Mouse (Mus musculus) CH12.LX (cell line): ENCODE results near the gene Cryzl1. TPM values are rescaled to one million over a fixed set of nuclear protein-coding genes. Genes with fewer than 3 reads are reported as not detected.

Experiments used
- DNase-seq: peaks from one replicate; pipeline ENCODE4 v3.0.0-alpha.2; 2013; ENCODE audit errors: extremely low read depth
- H3K27ac ChIP-seq: 2 replicates; pipeline ENCODE4 v1.5.1; 2012; ENCODE audit warnings: low read depth, mild to moderate bottlenecking, control low read depth, moderate library complexity; ENCODE audit not compliant: insufficient read depth
- H3K27me3 ChIP-seq: replicated peaks from 2 replicates; pipeline ENCODE3; 2012; ENCODE audit warnings: inconsistent platforms
- H3K36me3 ChIP-seq, 2 experiments: replicated peaks in 1 of 2; 2 replicates each; pipeline versions ENCODE3 to v1.6.1; 2012; ENCODE audit warnings: inconsistent platforms in 1 of 2, low read length in 1 of 2, mild to moderate bottlenecking in 1 of 2, mixed read lengths in 1 of 2, moderate library complexity in 1 of 2; ENCODE audit not compliant: control insufficient read depth in 1 of 2, insufficient read depth in 1 of 2
- H3K4me1 ChIP-seq, 2 experiments: 2 replicates each; pipeline ENCODE4 v1.6.1; 2012; ENCODE audit warnings: inconsistent platforms in 1 of 2, moderate library complexity in 1 of 2; ENCODE audit not compliant: insufficient read depth in 2 of 2, control insufficient read depth in 1 of 2
- H3K4me2 ChIP-seq: 2 replicates; pipeline ENCODE4 v1.6.1; 2012; ENCODE audit warnings: low read depth, mild to moderate bottlenecking, control low read depth; ENCODE audit not compliant: poor library complexity, insufficient read depth, severe bottlenecking
- H3K4me3 ChIP-seq, 3 experiments: fragments of 150-350 bp in 1 of 3; sonication (generic) in 1 of 3; replicated peaks in 1 of 3; 2 replicates each; pipeline versions ENCODE3 to v1.5.1; 2011 to 2012; ENCODE audit warnings: low read depth in 2 of 3, low read length in 2 of 3, mild to moderate bottlenecking in 2 of 3, moderate library complexity in 2 of 3, control low read depth in 1 of 3, improper control_type of control experiment in 1 of 3, inconsistent platforms in 1 of 3, mixed read lengths in 1 of 3; ENCODE audit not compliant: poor library complexity in 1 of 3
- H3K79me2 ChIP-seq: replicated peaks from 2 replicates; pipeline ENCODE4 v1.6.1; 2012; ENCODE audit warnings: mild to moderate bottlenecking, moderate library complexity; ENCODE audit not compliant: control insufficient read depth, poor library complexity, insufficient read depth, severe bottlenecking; ENCODE audit errors: extremely low read depth
- H3K9ac ChIP-seq: 2 replicates; pipeline ENCODE4 v1.6.1; 2012; ENCODE audit warnings: low read depth, mild to moderate bottlenecking, control low read depth, moderate library complexity; ENCODE audit not compliant: insufficient read depth
- H3K9me3 ChIP-seq: replicated peaks from 2 replicates; pipeline ENCODE3; 2012; ENCODE audit warnings: low read length, inconsistent platforms, mixed read lengths
- BHLHE40 ChIP-seq: IDR thresholded peaks from 2 replicates; pipeline ENCODE4 v1.6.1; 2011; ENCODE audit warnings: mild to moderate bottlenecking, low read depth, low read length, improper control_type of control experiment
- CHD1 ChIP-seq: IDR thresholded peaks from 2 replicates; pipeline ENCODE4 v1.6.1; 2012; ENCODE audit warnings: low read depth, low read length, improper control_type of control experiment, inconsistent platforms
- CHD2 ChIP-seq: IDR thresholded peaks from 2 replicates; pipeline ENCODE4 v1.6.1; 2011; ENCODE audit warnings: low read length, improper control_type of control experiment
- CTCF ChIP-seq, 2 experiments: IDR thresholded peaks in 1 of 2; conservative IDR thresholded peaks in 1 of 2; 2 replicates each; pipeline ENCODE4 v1.5.1; 2011 to 2012; ENCODE audit warnings: low read depth in 2 of 2, low read length in 2 of 2, improper control_type of control experiment in 1 of 2, inconsistent platforms in 1 of 2, mild to moderate bottlenecking in 1 of 2, moderate library complexity in 1 of 2
- E2F4 ChIP-seq: IDR thresholded peaks from 2 replicates; pipeline ENCODE4 v1.6.1; 2011; ENCODE audit warnings: low read depth, low read length, improper control_type of control experiment; ENCODE audit not compliant: insufficient replicate concordance
- ELF1 ChIP-seq: IDR thresholded peaks from 2 replicates; pipeline ENCODE4 v1.6.1; 2014; ENCODE audit warnings: low read depth, mild to moderate bottlenecking, inconsistent platforms, low read length, improper control_type of control experiment
- EP300 ChIP-seq: IDR thresholded peaks from 2 replicates; pipeline ENCODE4 v1.6.1; 2011; ENCODE audit warnings: low read length, improper control_type of control experiment
- ETS1 ChIP-seq: conservative IDR thresholded peaks from 2 replicates; pipeline ENCODE4 v1.6.1; 2012; ENCODE audit warnings: low read depth, mild to moderate bottlenecking, inconsistent platforms, low read length, improper control_type of control experiment, moderate library complexity
- GABPA ChIP-seq: IDR thresholded peaks from 2 replicates; pipeline ENCODE4 v1.6.1; 2012; ENCODE audit warnings: low read depth, low read length, improper control_type of control experiment, inconsistent platforms; ENCODE audit not compliant: insufficient replicate concordance
- HCFC1 ChIP-seq: IDR thresholded peaks from 2 replicates; pipeline ENCODE4 v1.6.1; 2012; ENCODE audit warnings: low read depth, mild to moderate bottlenecking, inconsistent platforms, low read length, improper control_type of control experiment
- KAT2A ChIP-seq: IDR thresholded peaks from 2 replicates; pipeline ENCODE4 v1.6.1; 2012; ENCODE audit warnings: low read length, improper control_type of control experiment, inconsistent platforms; ENCODE audit not compliant: insufficient replicate concordance
- MAFK ChIP-seq: IDR thresholded peaks from 2 replicates; pipeline ENCODE4 v1.6.1; 2011; ENCODE audit warnings: low read length, improper control_type of control experiment; ENCODE audit not compliant: insufficient replicate concordance
- MAX ChIP-seq: IDR thresholded peaks from 2 replicates; pipeline ENCODE4 v1.6.1; 2011; ENCODE audit warnings: low read length, improper control_type of control experiment
- MAZ ChIP-seq: IDR thresholded peaks from 2 replicates; pipeline ENCODE4 v1.6.1; 2012; ENCODE audit warnings: low read depth, mild to moderate bottlenecking, inconsistent platforms, low read length, improper control_type of control experiment, moderate library complexity
- MXI1 ChIP-seq: IDR thresholded peaks from 2 replicates; pipeline ENCODE4 v1.6.1; 2011; ENCODE audit warnings: mild to moderate bottlenecking, low read depth, low read length, improper control_type of control experiment
- MYC ChIP-seq: IDR thresholded peaks from 2 replicates; pipeline ENCODE4 v1.6.1; 2011; ENCODE audit warnings: low read depth, mild to moderate bottlenecking, improper control_type of control experiment, low read length
- POLR2A ChIP-seq: IDR thresholded peaks from 2 replicates; pipeline ENCODE4 v1.6.1; 2011; ENCODE audit warnings: low read depth, mild to moderate bottlenecking, improper control_type of control experiment, low read length
- POLR2AphosphoS2 ChIP-seq: IDR thresholded peaks from 2 replicates; pipeline ENCODE4 v1.6.1; 2011; ENCODE audit warnings: low read depth, low read length, improper control_type of control experiment
- RAD21 ChIP-seq: IDR thresholded peaks from 2 replicates; pipeline ENCODE4 v1.6.1; 2011; ENCODE audit warnings: low read depth, mild to moderate bottlenecking, low read length, improper control_type of control experiment, moderate library complexity
- RCOR1 ChIP-seq: conservative IDR thresholded peaks from 2 replicates; pipeline ENCODE4 v1.6.1; 2012; ENCODE audit warnings: low read depth, mild to moderate bottlenecking, inconsistent platforms, low read length, improper control_type of control experiment
- SMC3 ChIP-seq: IDR thresholded peaks from 2 replicates; pipeline ENCODE4 v1.6.1; 2011; ENCODE audit warnings: low read depth, low read length, improper control_type of control experiment
- TBP ChIP-seq: conservative IDR thresholded peaks from 2 replicates; pipeline ENCODE4 v1.6.1; 2011; ENCODE audit warnings: low read depth, low read length, improper control_type of control experiment
- TCF12 ChIP-seq: IDR thresholded peaks from 2 replicates; pipeline ENCODE4 v1.6.1; 2014; ENCODE audit warnings: low read depth, mild to moderate bottlenecking, inconsistent platforms, low read length, improper control_type of control experiment
- UBTF ChIP-seq: IDR thresholded peaks from 2 replicates; pipeline ENCODE4 v1.6.1; 2012; ENCODE audit warnings: low read depth, mild to moderate bottlenecking, inconsistent platforms, low read length, improper control_type of control experiment, moderate library complexity
- USF1 ChIP-seq: IDR thresholded peaks from 2 replicates; pipeline ENCODE4 v1.6.1; 2014; ENCODE audit warnings: low read depth, mild to moderate bottlenecking, inconsistent platforms, low read length, improper control_type of control experiment
- ZC3H11A ChIP-seq: IDR thresholded peaks from 2 replicates; pipeline ENCODE4 v1.6.1; 2012; ENCODE audit warnings: low read depth, mild to moderate bottlenecking, inconsistent platforms, low read length, improper control_type of control experiment
- dilution Hi-C: fragments of 300-500 bp; cut with MboI; formaldehyde crosslinking; loops from 2 replicates; pipeline ENCODE4 v1.14.3; 2020; ENCODE audit warnings: low sequenced_read_pairs; ENCODE audit not compliant: extremely low pct_unique_long_range_greater_than_20kb, extremely low pct_ligation_motif_present
- in situ Hi-C: fragments of 300-500 bp; cut with MboI; formaldehyde crosslinking; loops from 3 replicates; pipeline ENCODE4 v1.14.3; 2019; ENCODE audit warnings: low sequenced_read_pairs, low pct_ligation_motif_present, low pct_unique_long_range_greater_than_20kb, mixed read lengths
- polyA plus RNA-seq: library from polyadenylated mRNA; unstranded; fragments of >175 nt; gene quantifications from 2 replicates; pipeline ENCODE4 v1.2.1, GENCODE M21; 2012; ENCODE audit warnings: low read depth; ENCODE audit not compliant: insufficient read length
- total RNA-seq, 2 experiments: library from RNA; depleted of rRNA; stranded (reverse); fragments of 300-350 nt in 1 of 2; fragments of >200 nt in 1 of 2; gene quantifications; 2 replicates each; pipeline ENCODE4 v1.2.3; 2012 to 2014

Gene Cryzl1
- total and polyA plus RNA-seq, 3 experiments, result 105 to 115 (median 111) TPM

- Histone ChIP-seq H3K27me3 (no peaks in the 10 kb centered on the region), H3K27ac (no peak overlapping the region), H3K9me3 (no peaks in the 10 kb centered on the region), H3K9ac (no peak overlapping the region), H3K79me2 (peaks cover 16% of the 10 kb centered on the region), H3K4me3 (no peak overlapping the region), H3K36me3 (peaks cover 0 to 9% of the 10 kb centered on the region in 2 experiments), H3K4me2 (no peak overlapping the region), H3K4me1 (peaks cover 3 to 9% of the 10 kb centered on the region in 2 experiments; a peak in 2 of 4 replicates)
- no peak for TF ChIP-seq CTCF (conservative IDR thresholded peaks at IDR 0.05 in 1 of 2, IDR thresholded peaks at IDR 0.05 in 1 of 2; ENCODE audit: low read depth in 2 of 2, low read length in 2 of 2)
- no peak for TF ChIP-seq ELF1
- TF ChIP-seq ZC3H11A, result no peak
- no peak for TF ChIP-seq MAZ
- TF ChIP-seq SMC3, result no peak
- no peak for TF ChIP-seq USF1
- TF ChIP-seq POLR2AphosphoS2, result no peak
- TF ChIP-seq KAT2A, result no peak
- TF ChIP-seq MXI1, result no peak
- TF ChIP-seq UBTF, result no peak
- no peak for TF ChIP-seq CHD1
- TF ChIP-seq CHD2, result no peak
- no peak for TF ChIP-seq TCF12
- no peak for TF ChIP-seq MAFK
- TF ChIP-seq TBP, result no peak
- no peak for TF ChIP-seq E2F4
- TF ChIP-seq GABPA, result no peak
- TF ChIP-seq MAX, result no peak
- dilution Hi-C loops, result no loop called here
- no peak for DNase-seq
- in situ Hi-C loops, result no loop called here
Measured at GRCm38 (mm10) chr16:91772586-91772985, 43.8 kb upstream of the Cryzl1 start.

- no peak overlapping the region for H3K4me3 ChIP-seq
- dilution Hi-C loops (no loop called here), in situ Hi-C loops (no loop called here)
- H3K9me3 ChIP-seq, result no peaks in the 10 kb centered on the region
- no peaks in the 10 kb centered on the region for H3K27me3 ChIP-seq
- H3K27ac ChIP-seq, result no peak overlapping the region
- peaks cover 0 to 14% of the 10 kb centered on the region in 2 experiments; a peak in 2 of 4 replicates for H3K4me1 ChIP-seq
- no peak overlapping the region for H3K9ac ChIP-seq
- H3K4me2 ChIP-seq, result no peak overlapping the region
- no peak for DNase-seq
- peaks cover 0 to 9% of the 10 kb centered on the region in 2 experiments for H3K36me3 ChIP-seq
- no peak for TF ChIP-seq TBP
- no peak for TF ChIP-seq POLR2A
- TF ChIP-seq CHD2, result no peak
- no peak for TF ChIP-seq MAZ
- no peak for TF ChIP-seq RCOR1
- TF ChIP-seq EP300, result no peak
- no peak for TF ChIP-seq SMC3
- TF ChIP-seq MYC, result no peak
- no peak for TF ChIP-seq UBTF
- no peak for TF ChIP-seq ZC3H11A
- no peak for TF ChIP-seq ETS1
- no peak for TF ChIP-seq BHLHE40
- TF ChIP-seq RAD21, result no peak
- no peak for TF ChIP-seq HCFC1
- peaks cover 12% of the 10 kb centered on the region for H3K79me2 ChIP-seq
Measured at GRCm38 (mm10) chr16:91771334-91771733, 42.6 kb upstream of the Cryzl1 start.
